Mouse (Mus musculus) neural tube, embryonic 10.5 days (tissue): Measurements from ENCODE around the gene Tm9sf1.

ENCODE experiments used
- DNase-seq: peaks from one replicate; pipeline ENCODE4 v3.0.0-alpha.2; 2017; ENCODE audit warnings: low spot score; ENCODE audit errors: extremely low spot score

Gene Tm9sf1

GRCm38 (mm10) chr14:55634874-55635522, 8.6 kb downstream of the Tm9sf1 start:
- no peak for DNase-seq

- DNase-seq: peak; percentile 24
Observed at GRCm38 (mm10) chr14:55629312-55629711, 14.3 kb downstream of the Tm9sf1 start.

DNA sequence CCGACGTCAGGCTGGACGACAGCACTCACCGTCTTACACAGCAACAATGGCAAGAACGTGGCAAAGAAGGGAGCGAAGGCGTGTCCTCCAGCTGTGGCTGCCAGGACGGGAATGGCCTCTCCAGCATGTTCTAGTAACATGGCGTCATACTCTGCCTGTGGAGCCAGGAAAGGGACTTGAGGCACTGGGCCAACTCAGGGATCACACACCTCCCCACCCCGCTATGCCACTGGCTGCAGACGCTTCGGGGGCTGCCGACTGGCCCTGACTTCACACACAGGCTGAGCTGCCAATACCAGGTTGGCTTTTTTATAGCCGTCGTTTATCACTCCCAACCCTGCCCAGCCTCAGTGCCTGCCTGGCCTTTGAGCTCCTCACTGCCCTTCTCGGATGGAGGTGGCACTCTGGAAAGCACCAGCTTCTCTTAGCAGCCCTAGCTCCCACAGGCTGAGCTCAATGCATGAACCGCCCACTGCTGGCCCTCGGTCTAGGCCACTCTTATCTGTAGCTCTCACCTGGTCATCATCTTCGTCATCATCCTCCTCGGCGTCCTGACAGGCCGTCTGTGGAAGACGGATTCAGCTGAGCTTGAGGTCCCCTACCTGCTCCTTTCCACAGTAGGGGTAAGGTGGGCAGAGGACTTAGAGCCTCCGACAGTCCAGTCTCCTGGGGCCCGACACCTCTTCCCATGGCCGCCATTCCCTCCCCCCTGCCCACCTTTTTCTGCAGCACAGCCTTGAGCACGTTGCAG, 15.4 kb downstream of the Tm9sf1 start:
- DNase-seq: no peak

DNA sequence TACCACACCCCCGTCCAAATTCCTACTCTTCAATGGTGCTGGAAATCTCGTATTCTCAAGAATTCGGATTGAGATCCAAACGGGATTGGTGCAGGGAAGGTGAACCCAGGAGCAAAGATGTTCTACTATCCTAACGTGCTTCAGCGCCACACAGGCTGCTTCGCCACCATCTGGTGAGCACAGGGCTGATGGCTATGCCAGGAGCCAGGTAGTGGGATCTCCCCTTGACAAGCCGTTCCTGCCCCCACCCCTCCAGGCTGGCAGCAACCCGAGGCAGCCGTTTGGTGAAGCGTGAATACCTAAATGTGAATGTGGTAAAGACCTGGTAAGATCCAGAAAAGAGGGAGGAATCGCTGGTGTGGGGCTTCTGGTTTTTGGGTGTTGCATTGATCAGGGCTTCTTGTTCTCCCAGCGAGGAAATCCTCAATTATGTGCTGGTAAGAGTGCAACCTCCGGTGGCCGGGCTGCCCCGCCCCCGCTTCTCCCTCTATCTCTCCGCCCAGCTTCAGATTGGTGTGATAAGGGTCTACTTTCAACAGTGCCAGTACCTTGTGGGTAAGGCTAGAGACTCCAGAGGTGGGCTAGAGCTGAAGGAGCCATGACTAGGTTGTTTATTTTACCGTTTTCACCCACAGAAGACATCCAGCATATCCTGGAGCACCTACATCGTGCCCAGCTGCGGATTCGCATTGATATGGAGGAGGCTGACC, 25.0 kb downstream of the Tm9sf1 start:
- DNase-seq: no peak

GRCm38 (mm10) chr14:55617822-55618221, 25.8 kb downstream of the Tm9sf1 start, which contains the start of gene Rec8:
Rec8 (plus strand) TSS chr14:55618037.
- peak; percentile 54 for DNase-seq

DNA sequence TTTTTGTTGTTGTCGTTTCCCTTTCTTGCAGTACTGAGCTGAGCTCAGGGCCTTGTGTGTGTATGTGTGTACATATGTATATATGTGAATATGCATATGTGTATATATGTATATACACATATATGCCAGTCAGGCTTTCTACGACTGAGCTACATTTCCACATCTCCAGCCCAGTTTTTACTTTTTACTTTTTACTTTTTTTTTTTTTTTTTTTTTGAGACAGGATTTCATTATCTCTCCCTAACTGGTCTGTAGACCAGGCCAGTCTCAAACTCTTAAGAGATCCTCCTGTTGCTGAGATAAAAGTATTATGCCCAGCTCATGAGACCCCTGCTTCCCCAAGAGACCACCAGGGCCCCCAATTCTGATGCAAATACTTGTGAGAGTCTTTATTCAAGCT, 26.8 kb downstream of the Tm9sf1 start:
- DNase-seq: no peak

GRCm38 (mm10) chr14:55615876-55616275, 27.7 kb downstream of the Tm9sf1 start:
- DNase-seq: no peak

DNA sequence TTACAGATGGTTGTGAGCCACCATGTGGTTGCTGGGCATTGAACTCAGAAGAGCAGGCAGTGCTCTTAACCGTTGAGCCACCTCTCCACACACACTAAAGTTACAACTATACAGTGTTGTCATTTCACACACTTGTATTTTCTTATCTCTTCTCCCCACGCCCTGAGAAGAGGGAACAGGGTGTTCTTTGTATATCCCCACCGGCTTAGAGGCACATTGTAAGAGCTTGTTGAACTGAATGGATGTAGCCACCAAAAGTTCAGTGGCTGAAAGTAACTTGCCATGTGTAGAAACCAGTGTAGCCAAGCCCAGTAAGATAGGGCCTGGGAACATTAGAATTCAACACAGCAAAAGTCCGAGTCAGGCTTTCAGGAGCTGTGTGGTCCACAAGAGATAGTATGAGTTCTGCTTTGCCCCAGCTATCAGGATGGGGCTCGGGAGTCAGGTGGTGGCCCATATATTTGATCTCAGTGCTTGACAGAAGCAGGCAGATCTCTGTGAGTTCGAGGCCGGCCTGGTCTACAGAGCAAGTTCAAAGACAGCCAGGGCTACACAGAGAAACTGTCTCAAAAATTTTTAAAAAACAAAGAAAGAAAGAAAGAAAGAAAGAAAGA, 28.9 kb downstream of the Tm9sf1 start:
- no peak for DNase-seq

GRCm38 (mm10) chr14:55613346-55613745, 30.3 kb downstream of the Tm9sf1 start:
- no peak for DNase-seq

DNA sequence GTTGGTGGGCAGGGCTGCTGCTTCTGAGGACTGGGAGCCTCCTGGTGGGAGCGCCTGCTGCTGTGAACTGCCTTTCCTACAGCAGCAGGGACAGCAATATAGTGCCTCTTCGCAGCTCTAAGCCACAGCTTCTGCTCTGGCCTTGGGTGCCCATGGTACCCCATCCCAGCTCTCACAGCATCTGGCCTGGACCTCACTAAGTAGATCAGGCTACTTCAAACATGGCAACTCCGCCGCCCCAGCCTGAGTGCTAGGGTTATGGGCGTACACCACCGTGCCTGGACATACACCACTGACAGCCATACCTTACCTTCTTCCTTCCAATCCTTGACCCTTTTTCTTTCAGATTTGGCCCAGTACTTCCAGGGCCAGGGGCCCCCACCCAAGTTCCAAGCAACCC, 35.3 kb downstream of the Tm9sf1 start:
- no peak for DNase-seq

GRCm38 (mm10) chr14:55605743-55606459, 37.7 kb downstream of the Tm9sf1 start:
- no peak for DNase-seq

DNA sequence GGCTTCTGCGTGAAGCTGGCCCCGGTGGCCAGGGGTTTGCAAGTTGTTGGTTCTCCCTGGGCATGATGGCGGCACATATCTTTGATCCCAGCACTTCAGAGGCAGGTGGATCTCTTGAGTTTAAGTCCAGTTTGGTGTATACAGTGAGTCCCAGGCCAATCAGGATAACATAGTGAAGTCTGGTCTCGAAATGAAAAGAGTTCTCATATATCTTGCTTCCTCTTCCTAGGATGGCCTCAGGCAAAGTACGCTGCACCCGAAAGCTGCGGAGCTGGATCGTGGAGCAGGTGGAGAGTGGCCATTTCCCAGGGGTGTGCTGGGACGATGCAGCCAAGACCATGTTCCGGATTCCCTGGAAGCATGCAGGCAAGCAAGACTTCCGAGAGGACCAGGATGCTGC, 38.8 kb downstream of the Tm9sf1 start:
- DNase-seq: no peak

GRCm38 (mm10) chr14:55603633-55604576, 39.7 kb downstream of the Tm9sf1 start:
- DNase-seq: peak; percentile 76

DNA sequence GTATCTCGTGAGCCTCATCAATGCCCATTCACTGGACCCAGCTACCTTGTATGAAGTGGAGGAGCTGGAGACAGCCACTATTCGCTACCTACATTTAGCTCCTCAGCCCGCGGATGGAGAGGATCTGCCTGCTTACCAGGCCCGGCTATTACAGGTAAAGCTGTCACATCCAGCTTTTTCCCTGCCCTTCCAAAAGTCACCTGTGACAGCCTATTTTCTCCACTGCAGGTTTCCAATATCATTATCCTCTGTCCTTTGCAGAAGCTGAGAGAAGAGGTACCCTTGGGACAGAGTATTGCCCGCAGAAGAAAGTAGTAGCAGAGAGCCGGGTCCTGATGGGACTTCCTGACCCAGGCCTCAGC, 40.4 kb downstream of the Tm9sf1 start, which contains the start of gene Irf9:
Irf9 (plus strand) TSS at position 301 of the 362 bp plus-strand sequence.
- DNase-seq: no peak

- no peak for DNase-seq
Observed at GRCm38 (mm10) chr14:55598521-55599390, 44.9 kb downstream of the Tm9sf1 start.

GRCm38 (mm10) chr14:55596036-55596690, 47.4 kb downstream of the Tm9sf1 start:
- no peak for DNase-seq

GRCm38 (mm10) chr14:55592226-55592625, 51.4 kb downstream of the Tm9sf1 start:
- no peak for DNase-seq

DNA sequence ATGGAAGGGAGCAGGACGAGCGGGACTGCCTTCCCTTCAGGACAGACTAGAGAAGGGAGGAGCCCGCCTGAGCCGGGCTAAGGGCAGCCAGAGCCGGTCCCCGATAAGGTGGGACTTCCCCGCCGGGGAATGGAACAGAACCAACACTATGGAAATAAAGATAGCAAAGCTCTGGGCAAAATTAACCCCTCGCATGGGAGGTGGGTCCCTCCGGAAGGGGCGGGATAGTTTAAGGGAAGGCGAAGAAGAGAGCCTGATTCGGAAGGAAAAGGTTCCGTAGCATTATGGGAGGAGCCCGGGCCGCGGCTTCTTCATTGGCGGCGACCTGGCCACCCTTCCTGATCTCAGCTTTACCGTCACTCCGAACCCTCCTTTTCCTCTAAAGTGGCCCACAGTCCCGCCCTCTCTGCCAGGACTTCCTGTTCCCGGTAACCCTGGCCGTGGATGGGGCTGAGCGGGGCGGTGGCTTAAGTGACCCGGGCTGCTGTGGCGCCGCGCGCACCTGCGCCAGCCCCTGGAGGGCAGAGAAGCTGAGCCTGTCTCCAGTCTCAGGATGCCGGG, 52.2 kb downstream of the Tm9sf1 start, which contains the start of gene Rnf31:
Rnf31 (plus strand) TSS at position 378 of the 561 bp plus-strand sequence.
- peak; percentile 86 for DNase-seq
